Mouse (Mus musculus) WW6 (cell line): ENCODE measurements around the gene Macc1.
A peak's percentile ranks its signal among the peaks of the same experiment; 100 is the strongest.

Source experiments
- DNase-seq: peaks from one replicate; pipeline ENCODE4 v3.0.0-alpha.2; 2013; ENCODE audit warnings: low read depth, low spot score

Macc1 gene

GRCm38 (mm10) chr12:119313970-119314369, at the start of gene Macc1:
Gene Macc1, plus strand, starts transcription at chr12:119314270.
- no peak for DNase-seq

- no peak for DNase-seq
Observed at GRCm38 (mm10) chr12:119264506-119264905, 49.6 kb upstream of the Macc1 start.

- DNase-seq, result no peak
Observed at GRCm38 (mm10) chr12:119268723-119269122, 45.3 kb upstream of the Macc1 start.

- DNase-seq, result no peak
Observed at GRCm38 (mm10) chr12:119270036-119270435, 44.0 kb upstream of the Macc1 start.

GRCm38 (mm10) chr12:119271964-119272363, 42.1 kb upstream of the Macc1 start:
- DNase-seq, result no peak

GRCm38 (mm10) chr12:119273605-119274004, 40.5 kb upstream of the Macc1 start:
- DNase-seq, result no peak

- no peak for DNase-seq
Observed at GRCm38 (mm10) chr12:119276282-119276681, 37.8 kb upstream of the Macc1 start.

GRCm38 (mm10) chr12:119291618-119292017, 22.5 kb upstream of the Macc1 start:
- no peak for DNase-seq

GRCm38 (mm10) chr12:119303618-119304017, 10.5 kb upstream of the Macc1 start:
- DNase-seq, result no peak

GRCm38 (mm10) chr12:119313014-119313763, 881 bp upstream of the Macc1 start:
- DNase-seq, result no peak

GRCm38 (mm10) chr12:119318799-119319198, 4.7 kb downstream of the Macc1 start:
- no peak for DNase-seq

- no peak for DNase-seq
Observed at GRCm38 (mm10) chr12:119325400-119325799, 11.3 kb downstream of the Macc1 start.

GRCm38 (mm10) chr12:119330644-119331043, 16.6 kb downstream of the Macc1 start:
- no peak for DNase-seq

GRCm38 (mm10) chr12:119333376-119333775, 19.3 kb downstream of the Macc1 start:
- no peak for DNase-seq

GRCm38 (mm10) chr12:119352579-119352978, 38.5 kb downstream of the Macc1 start:
- peak; percentile 18 for DNase-seq

GRCm38 (mm10) chr12:119357418-119358241, 43.6 kb downstream of the Macc1 start:
- DNase-seq, result no peak

GRCm38 (mm10) chr12:119358242-119358515, 44.1 kb downstream of the Macc1 start:
- no peak for DNase-seq

GRCm38 (mm10) chr12:119365041-119365440, 51.0 kb downstream of the Macc1 start:
- DNase-seq, result no peak

- DNase-seq, result no peak
Observed at GRCm38 (mm10) chr12:119369832-119370231, 55.8 kb downstream of the Macc1 start.

- DNase-seq, result no peak
Observed at GRCm38 (mm10) chr12:119372359-119372758, 58.3 kb downstream of the Macc1 start.

GRCm38 (mm10) chr12:119376879-119377278, 62.8 kb downstream of the Macc1 start:
- no peak for DNase-seq

GRCm38 (mm10) chr12:119381839-119382238, 67.8 kb downstream of the Macc1 start:
- DNase-seq, result no peak

GRCm38 (mm10) chr12:119386243-119386642, 72.2 kb downstream of the Macc1 start:
- DNase-seq, result no peak
